Mouse (Mus musculus): ENCODE data around the gene Rnf141.

The Rnf141 gene

DNA sequence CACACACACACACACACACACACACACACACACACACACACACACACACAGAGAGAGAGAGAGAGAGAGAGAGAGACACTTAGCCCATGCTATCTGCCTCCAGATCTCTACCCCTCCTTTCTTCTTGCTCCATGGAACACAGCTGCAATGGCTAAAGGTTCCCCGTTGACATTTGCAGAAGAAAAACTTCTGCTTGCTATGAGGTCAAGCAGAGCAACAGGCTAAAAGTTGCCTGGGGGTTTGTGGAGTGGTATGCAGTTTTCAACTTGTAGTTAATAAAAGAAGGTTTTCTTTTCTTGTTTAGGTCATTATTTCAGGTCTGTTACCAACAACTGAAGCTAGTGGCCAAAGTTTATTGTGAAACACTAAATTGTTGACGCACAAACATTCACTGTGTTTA is 87.8 kb downstream of the Rnf141 start:
- DNase-seq = peak; percentile 35 to 38

DNA sequence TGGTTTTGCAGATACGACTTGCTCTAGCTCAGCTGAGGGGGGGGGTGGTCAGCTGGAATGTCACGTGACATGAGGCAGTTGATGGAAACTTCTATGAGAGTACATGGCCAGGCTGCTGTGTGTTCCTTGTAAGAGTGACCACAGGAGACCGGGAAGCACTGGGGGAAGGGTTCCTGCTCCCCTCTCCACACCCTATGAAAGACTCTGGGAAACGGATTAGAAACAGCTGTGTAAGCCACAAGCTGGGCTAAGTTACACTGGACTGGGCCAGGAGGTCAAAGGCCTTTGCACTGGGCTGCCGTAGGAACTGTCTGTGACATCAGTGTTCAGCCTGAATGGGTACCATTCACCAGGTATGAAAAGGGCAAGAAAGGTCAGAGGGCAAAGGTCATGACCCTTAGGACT is 90.3 kb downstream of the Rnf141 start:
- peak; percentile 59 to 70 for DNase-seq

GRCm38 (mm10) chr7:110753310-110753709 is 90.9 kb downstream of the Rnf141 start:
- no peak for DNase-seq

GRCm38 (mm10) chr7:110751634-110752033 is 92.6 kb downstream of the Rnf141 start:
- no peak for DNase-seq

DNA sequence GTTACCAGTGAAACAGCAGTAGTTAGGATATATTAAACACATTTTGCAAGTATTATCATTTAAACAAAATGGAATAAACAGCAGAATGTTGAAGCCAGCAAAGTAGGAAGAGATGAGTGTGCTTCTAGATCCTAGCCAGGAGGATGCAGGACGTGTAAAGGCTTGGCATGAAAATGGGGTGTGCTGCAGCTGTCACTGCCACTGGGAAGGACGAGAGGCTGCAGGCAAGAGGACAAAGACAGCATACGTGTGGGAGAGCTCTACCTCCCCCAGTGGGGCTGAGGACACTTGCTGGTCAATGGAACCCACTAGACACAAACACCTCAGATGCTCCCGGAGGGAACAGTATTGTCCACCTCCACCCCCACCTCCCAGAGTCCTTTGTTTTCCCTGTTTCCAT is 93.4 kb downstream of the Rnf141 start:
- no peak for DNase-seq

Data from kidney, postnatal 4 days (tissue).